Comparison of ENCODE assay signal across 21 mouse cellular contexts in genomic region chr17:81654548-81654947, GRCm38 (mm10).
A peak's percentile ranks its signal among the peaks of the same experiment; 100 is the strongest.
DNase-seq lines count a peak whose midpoint lies in the region; ATAC-seq and TF ChIP-seq lines count a peak whose summit lies in the region.
"Had no signal": no experiment of that assay in that cellular context is flagged by ENCODE, and none has a peak within 500 bp of the region (broad histone marks: within the 10 kb centered on the region; RNA-seq: fewer than 3 reads in every experiment).

No protein-coding gene starts in this region.

- no peaks in the 10 kb centered on the region for H3K36me3 ChIP-seq in lung, embryonic 15.5 days
- H3K36me3 ChIP-seq in hindbrain, embryonic 13.5 days: no peaks in the 10 kb centered on the region
- H3K36me3 ChIP-seq: embryonic facial prominence, embryonic 12.5 days; forebrain, embryonic 15.5 days; G1E; hindbrain, embryonic 12.5 days had no signal

- no peak overlapping the region for H3K9ac ChIP-seq in lung, embryonic 15.5 days
- no peak overlapping the region for H3K9ac ChIP-seq in hindbrain, embryonic 13.5 days
- H3K9ac ChIP-seq: embryonic facial prominence, embryonic 12.5 days; forebrain, embryonic 15.5 days; hindbrain, embryonic 12.5 days had no signal

- no peak for TF ChIP-seq POLR2A in lung, adult 2 months (IDR thresholded peaks at IDR 0.05; ENCODE audit: borderline replicate concordance, extremely low read depth, low read depth, low read length)

- whole genome bisulfite sequencing in lung, embryonic 15.5 days: 45% methylated on average over 2 of the region's 2 CpGs
- WGBS in lung, adult 2 months: 71% methylated on average over 2 of the region's 2 CpGs
- 86% methylated on average over 2 of the region's 2 CpGs for WGBS in hindbrain, embryonic 13.5 days

- H3K4me1 ChIP-seq in lung, embryonic 15.5 days: peaks cover 17% of the 10 kb centered on the region
- H3K4me1 ChIP-seq in lung, adult 2 months (ENCODE audit: control insufficient read depth, insufficient read depth, low read length): peaks cover 2% of the 10 kb centered on the region; the same call in 1 of the 2 replicates
- H3K4me1 ChIP-seq in hindbrain, embryonic 13.5 days (replicated peaks): peaks cover 5% of the 10 kb centered on the region; the same call in 1 of the 2 replicates
- H3K4me1 ChIP-seq: embryonic facial prominence, embryonic 12.5 days had no signal

- intact Hi-C loops in gastrocnemius, postnatal 36 days (cut with DNase I): no loop called here

- peak; percentile 32 for DNase-seq in embryo, embryonic 10.5 days (ENCODE audit: low spot score)
- no peak for DNase-seq in embryo, embryonic 10 days (ENCODE audit: low spot score)
- DNase-seq in lung, adult 2 months: no peak
- peak; percentile 39 for DNase-seq in lung, postnatal 10 days
- no peak for DNase-seq in gastrocnemius, postnatal 36 days
- DNase-seq: adrenal gland, adult 8-10 months; B cell, adult 2 months; cerebellum, adult 11-12 months; cerebellum, adult 9-10 months; cerebellum, postnatal 25 days; gastrocnemius, postnatal 10 days; heart, postnatal 10 days; heart, postnatal 4 days had no signal

- H3K27me3 ChIP-seq in lung, embryonic 15.5 days: no peaks in the 10 kb centered on the region
- no peaks in the 10 kb centered on the region for H3K27me3 ChIP-seq in hindbrain, embryonic 13.5 days
- H3K27me3 ChIP-seq: embryonic facial prominence, embryonic 12.5 days; forebrain, embryonic 15.5 days; hindbrain, embryonic 12.5 days had no signal

- ATAC-seq in lung, embryonic 15.5 days (ENCODE audit: borderline replicate concordance, extremely low read depth, low FRiP score, low TSS enrichment): peak; percentile 85; the same call in 1 of the 2 replicates
- ATAC-seq in hindbrain, embryonic 13.5 days (ENCODE audit: low FRiP score): no peak
- ATAC-seq: CD4-positive, CD25-positive, alpha-beta regulatory T cell, adult 4 months; forebrain, embryonic 15.5 days; hindbrain, postnatal 0 days had no signal

- no peak overlapping the region for H3K4me2 ChIP-seq in lung, embryonic 15.5 days
- H3K4me2 ChIP-seq in hindbrain, embryonic 13.5 days: no peak overlapping the region
- H3K4me2 ChIP-seq: embryonic facial prominence, embryonic 12.5 days; forebrain, embryonic 15.5 days; hindbrain, embryonic 12.5 days had no signal

- no peaks in the 10 kb centered on the region for H3K9me3 ChIP-seq in lung, embryonic 15.5 days
- no peaks in the 10 kb centered on the region for H3K9me3 ChIP-seq in hindbrain, embryonic 13.5 days
- H3K9me3 ChIP-seq: embryonic facial prominence, embryonic 12.5 days; forebrain, embryonic 15.5 days; hindbrain, embryonic 12.5 days had no signal

- no peak for TF ChIP-seq CTCF in lung, adult 2 months (IDR thresholded peaks at IDR 0.05; ENCODE audit: insufficient read depth, low read length)

- H3K27ac ChIP-seq in lung, embryonic 15.5 days: peak overlapping the region; percentile 27; the same call in 1 of the 2 replicates
- H3K27ac ChIP-seq in hindbrain, embryonic 13.5 days: no peak overlapping the region
- H3K27ac ChIP-seq: embryonic facial prominence, embryonic 12.5 days; forebrain, embryonic 15.5 days; hindbrain, embryonic 12.5 days; hindbrain, postnatal 0 days had no signal

- H3K4me3 ChIP-seq in lung, embryonic 15.5 days: no peak overlapping the region
- no peak overlapping the region for H3K4me3 ChIP-seq in lung, adult 2 months (replicated peaks; ENCODE audit: extremely low read depth, low read depth, low read length)
- no peak overlapping the region for H3K4me3 ChIP-seq in hindbrain, embryonic 13.5 days
- H3K4me3 ChIP-seq: embryonic facial prominence, embryonic 12.5 days; forebrain, embryonic 15.5 days; hindbrain, embryonic 12.5 days had no signal

Comparison
In these comparisons a context has a peak if more than half of its experiments do, and no peak if none do; other contexts are left out.
1. DNase-seq: peak in embryo, embryonic 10.5 days (single experiment) and lung, postnatal 10 days (single experiment); none in embryo, embryonic 10 days (single experiment), lung, adult 2 months (single experiment) and gastrocnemius, postnatal 36 days (0 of 2).